Mouse (Mus musculus) testis, adult 2 months (tissue): ENCODE measurements around the gene Defb45.

Source experiments
- CTCF ChIP-seq: fragments of 200-500 bp; IDR thresholded peaks from 2 replicates; pipeline ENCODE4 v1.5.1; 2012; ENCODE audit warnings: low read depth, mild to moderate bottlenecking, inconsistent platforms, low read length, moderate library complexity; ENCODE audit not compliant: control insufficient read depth, insufficient read depth, insufficient replicate concordance
- POLR2A ChIP-seq: fragments of 200-500 bp; IDR thresholded peaks from 2 replicates; pipeline ENCODE4 v1.6.1; 2012; ENCODE audit warnings: low read depth, mild to moderate bottlenecking, inconsistent platforms, low read length, moderate library complexity; ENCODE audit not compliant: control insufficient read depth

DNA sequence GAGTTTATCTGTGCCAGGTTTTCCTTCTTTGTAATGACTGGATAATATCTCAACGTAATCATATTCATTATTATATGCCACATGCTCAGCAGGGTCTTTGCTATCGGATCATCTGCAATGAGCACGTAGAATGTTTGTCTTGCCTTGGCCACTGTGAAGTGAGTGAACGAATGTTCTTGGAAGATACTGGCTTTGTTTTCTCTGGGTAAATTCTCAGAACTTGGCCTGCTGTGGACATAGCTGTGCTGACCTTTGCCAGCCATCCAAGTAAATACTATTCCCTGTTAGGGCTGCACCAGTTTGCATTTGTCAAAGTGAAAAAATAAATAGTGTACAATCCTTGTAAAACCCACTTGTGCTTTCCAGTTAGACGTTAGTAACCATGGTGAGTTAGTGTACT is 51.1 kb downstream of the Defb45 start:
- TF ChIP-seq CTCF (no peak), POLR2A (no peak)
